Mouse (Mus musculus) midbrain, embryonic 13.5 days (tissue): Measurements from ENCODE around the gene Plekhg3. TPM values are rescaled to one million over a fixed set of nuclear protein-coding genes. Genes with fewer than 3 reads are reported as not detected.

Experiments used
- ATAC-seq: fragments of 200-750 bp; cut with Nextera tagmentation; 2 replicates; pipeline ENCODE4 v1.8.0; 2017; ENCODE audit warnings: mild to moderate bottlenecking, moderate TSS enrichment, moderate library complexity
- H3K27ac ChIP-seq: fragments of 300-500 bp; sonication (generic); 2 replicates; pipeline ENCODE4 v1.5.1; 2015; ENCODE audit warnings: inconsistent platforms, mild to moderate bottlenecking, moderate library complexity
- H3K27me3 ChIP-seq: fragments of 300-500 bp; sonication (generic); 2 replicates; pipeline ENCODE4 v1.6.1; 2015; ENCODE audit warnings: mild to moderate bottlenecking, inconsistent platforms
- H3K36me3 ChIP-seq: fragments of 300-500 bp; sonication (generic); 2 replicates; pipeline ENCODE4 v1.6.1; 2015; ENCODE audit warnings: mild to moderate bottlenecking, inconsistent platforms
- H3K4me1 ChIP-seq: fragments of 300-500 bp; sonication (generic); replicated peaks from 2 replicates; pipeline ENCODE4 v1.6.1; 2015; ENCODE audit warnings: inconsistent platforms
- H3K4me2 ChIP-seq: fragments of 300-500 bp; sonication (generic); replicated peaks from 2 replicates; pipeline ENCODE4 v1.6.1; 2015; ENCODE audit warnings: moderate library complexity, mild to moderate bottlenecking, inconsistent platforms
- H3K4me3 ChIP-seq: fragments of 300-500 bp; sonication (generic); replicated peaks from 2 replicates; pipeline ENCODE4 v1.5.1; 2015; ENCODE audit warnings: mild to moderate bottlenecking, inconsistent platforms
- H3K9ac ChIP-seq: fragments of 300-500 bp; sonication (generic); replicated peaks from 2 replicates; pipeline ENCODE4 v1.6.1; 2015; ENCODE audit warnings: mild to moderate bottlenecking, inconsistent platforms
- H3K9me3 ChIP-seq: fragments of 300-500 bp; sonication (generic); 2 replicates; pipeline ENCODE4 v1.6.1; 2016; ENCODE audit warnings: mild to moderate bottlenecking, inconsistent platforms
- WGBS: fragments of 180-500 bp; shearing (Covaris S2); methylation state at CpG from one replicate; pipeline ENCODE4 v1.1.7; 2015; 5-methylcytosine and 5-hydroxymethylcytosine counted together
- polyA plus RNA-seq: library from polyadenylated mRNA; unstranded; fragments of >200 nt; fragmentation: Nextera tagmentation; extraction: Ambion mirVana; gene quantifications from 2 replicates; pipeline ENCODE4 v1.2.1, GENCODE M21; 2015

The Plekhg3 gene
- polyA plus RNA-seq, 1 experiment from 2014 or later = 0.78 TPM

DNA sequence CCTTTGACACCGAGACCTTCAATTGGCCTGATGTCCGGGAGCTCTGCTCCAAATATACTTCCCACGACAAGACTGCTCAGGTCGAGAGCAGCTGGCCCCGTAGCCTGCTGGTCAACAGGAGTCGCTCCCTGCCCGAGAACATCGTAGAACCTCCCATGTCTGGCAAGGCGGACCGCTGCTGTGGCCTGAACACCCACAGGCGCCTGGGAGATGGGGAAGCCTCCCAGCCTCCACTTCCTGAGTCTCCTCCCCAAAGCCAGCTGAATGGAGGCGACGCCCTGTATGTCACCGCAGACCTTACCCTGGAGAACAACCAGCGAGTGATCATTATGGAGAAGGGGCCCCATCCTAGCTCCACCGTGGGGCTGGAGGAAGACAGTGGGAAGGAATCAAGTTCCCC, 47.2 kb downstream of the Plekhg3 start:
- Histone ChIP-seq H3K27me3 (no peaks in the 10 kb centered on the region), H3K9me3 (no peaks in the 10 kb centered on the region), H3K36me3 (no peaks in the 10 kb centered on the region), H3K4me1 (peaks cover 3% of the 10 kb centered on the region; the same call in 1 of the 2 replicates), H3K4me3 (no peak overlapping the region), H3K9ac (no peak overlapping the region), H3K27ac (no peak overlapping the region), H3K4me2 (no peak overlapping the region)
- no peak for ATAC-seq
- 95% methylated on average over 16 of the region's 16 CpGs for WGBS

DNA sequence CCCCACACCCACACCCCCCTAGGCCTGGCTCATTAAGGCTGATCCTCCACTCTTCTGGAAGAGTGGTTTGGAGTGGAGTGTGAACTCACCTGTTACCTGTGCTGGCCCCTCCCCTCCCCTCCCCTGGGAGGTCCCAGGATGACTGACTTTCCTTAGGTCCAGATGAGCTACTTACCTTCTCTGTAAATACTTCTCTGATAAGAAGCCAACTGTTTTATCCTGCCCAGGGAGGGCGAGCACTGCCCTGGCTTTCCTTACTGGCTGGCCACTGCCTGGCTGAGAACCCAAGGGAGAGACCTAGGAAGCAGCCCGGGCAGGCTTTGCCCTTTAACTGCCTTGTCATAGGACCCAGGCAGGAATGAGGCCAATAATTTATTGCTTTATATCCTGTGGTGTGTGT, 47.8 kb downstream of the Plekhg3 start:
- Histone ChIP-seq H3K27me3 (no peaks in the 10 kb centered on the region), H3K9me3 (no peaks in the 10 kb centered on the region), H3K4me2 (no peak overlapping the region), H3K36me3 (no peaks in the 10 kb centered on the region), H3K4me1 (peaks cover 7% of the 10 kb centered on the region; the same call in 1 of the 2 replicates), H3K4me3 (no peak overlapping the region), H3K9ac (no peak overlapping the region), H3K27ac (no peak overlapping the region)
- no peak for ATAC-seq
- WGBS = 94% methylated on average over 2 of the region's 2 CpGs

DNA sequence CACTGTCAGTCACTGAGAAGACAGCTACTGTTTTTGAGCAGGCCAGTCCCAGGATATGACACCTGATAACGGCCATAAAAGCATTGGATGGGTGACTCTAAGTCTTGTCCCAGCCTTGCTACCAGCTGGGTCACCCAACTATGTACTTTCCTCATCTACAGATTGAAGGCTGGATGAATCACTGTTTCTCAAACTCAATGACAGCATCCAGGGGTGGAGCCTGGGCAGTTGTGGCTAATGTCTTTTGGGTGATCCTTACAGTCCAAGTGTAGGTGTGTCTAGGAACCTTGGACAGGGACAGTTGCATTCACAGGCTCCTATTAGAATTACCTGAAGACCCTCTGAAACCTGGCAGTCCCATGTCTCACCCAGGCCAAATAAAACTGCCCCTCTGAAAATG, 49.1 kb downstream of the Plekhg3 start:
- H3K9ac ChIP-seq = no peak overlapping the region
- no peaks in the 10 kb centered on the region for H3K36me3 ChIP-seq
- H3K4me2 ChIP-seq = no peak overlapping the region
- no peaks in the 10 kb centered on the region for H3K27me3 ChIP-seq
- H3K27ac ChIP-seq = no peak overlapping the region
- no peak overlapping the region for H3K4me3 ChIP-seq
- H3K4me1 ChIP-seq = peaks cover 7% of the 10 kb centered on the region; the same call in 1 of the 2 replicates
- no peaks in the 10 kb centered on the region for H3K9me3 ChIP-seq
- 71% methylated on average over 1 of the region's 1 CpGs for WGBS
- ATAC-seq = no peak

DNA sequence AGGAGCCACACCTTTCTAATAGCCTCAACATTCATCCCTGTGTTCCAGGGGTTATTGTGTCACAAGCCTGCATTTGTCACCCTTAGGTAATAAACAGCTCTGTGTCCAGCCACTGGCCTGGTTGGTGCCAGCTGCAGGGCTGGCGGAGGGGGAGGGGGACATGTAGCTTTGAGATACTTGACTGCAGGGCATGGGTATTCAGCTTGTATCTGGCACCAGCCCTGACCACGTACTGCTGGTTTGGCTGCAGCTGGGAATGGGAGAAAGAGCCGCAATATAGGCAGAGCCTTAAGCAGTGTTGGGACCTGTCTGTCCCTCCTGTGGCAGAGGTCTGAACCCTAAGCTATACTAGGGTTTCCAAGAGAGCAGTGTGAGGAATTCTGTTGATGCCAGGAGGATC, 51.4 kb downstream of the Plekhg3 start:
- 91% methylated on average over 3 of the region's 3 CpGs for WGBS
- Histone ChIP-seq H3K4me3 (no peak overlapping the region), H3K4me2 (no peak overlapping the region), H3K27me3 (no peaks in the 10 kb centered on the region), H3K27ac (no peak overlapping the region), H3K36me3 (no peaks in the 10 kb centered on the region), H3K9ac (no peak overlapping the region), H3K9me3 (no peaks in the 10 kb centered on the region), H3K4me1 (peaks cover 7% of the 10 kb centered on the region; the same call in 1 of the 2 replicates)
- no peak for ATAC-seq

DNA sequence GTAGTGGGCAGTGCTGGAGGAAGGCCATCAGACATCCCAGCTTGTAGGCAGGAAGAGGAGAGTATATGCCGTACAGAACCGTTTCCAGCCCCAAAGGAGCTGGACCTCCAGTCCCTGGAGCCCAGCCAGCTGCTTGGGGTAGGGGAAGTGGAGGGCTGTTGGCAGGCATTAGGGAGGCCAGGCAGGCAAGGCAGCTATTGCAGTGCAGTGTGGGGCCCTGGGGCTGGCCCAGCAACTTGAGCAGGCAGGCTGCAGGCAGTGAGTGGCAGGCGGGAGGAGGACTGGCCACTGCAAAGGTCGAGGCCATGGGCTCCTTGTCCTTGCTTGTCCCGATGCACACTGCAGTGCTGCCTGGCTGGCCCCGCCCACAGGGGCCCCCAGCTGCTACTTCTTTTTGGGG, 52.1 kb downstream of the Plekhg3 start:
- peak; percentile 62; the same call in 1 of the 2 replicates for ATAC-seq
- no peaks in the 10 kb centered on the region for H3K27me3 ChIP-seq
- H3K27ac ChIP-seq = no peak overlapping the region
- no peak overlapping the region for H3K4me3 ChIP-seq
- H3K9me3 ChIP-seq = no peaks in the 10 kb centered on the region
- WGBS = 32% methylated on average over 6 of the region's 6 CpGs
- no peak overlapping the region for H3K9ac ChIP-seq
- H3K36me3 ChIP-seq = no peaks in the 10 kb centered on the region
- peaks cover 7% of the 10 kb centered on the region; the same call in 1 of the 2 replicates for H3K4me1 ChIP-seq
- no peak overlapping the region for H3K4me2 ChIP-seq

DNA sequence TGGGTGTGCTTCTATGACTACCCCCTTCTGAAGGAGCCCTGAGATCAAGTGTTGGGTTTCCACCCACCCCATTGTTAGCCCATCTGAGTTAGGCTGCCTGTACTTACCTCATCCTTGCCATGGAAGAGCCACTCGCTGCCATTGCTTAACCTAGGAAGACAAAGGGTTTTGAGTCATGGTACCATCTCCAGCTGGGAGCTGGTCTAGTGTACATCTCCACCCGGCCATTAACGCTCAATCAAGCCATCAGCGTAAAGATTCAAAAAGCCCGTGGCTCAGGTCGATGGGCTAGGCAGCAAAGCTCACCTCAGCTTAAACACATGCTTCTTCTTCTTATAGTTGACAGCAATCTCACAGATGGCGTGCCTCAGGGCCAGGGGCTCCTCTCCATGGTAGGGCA, 52.8 kb downstream of the Plekhg3 start:
- Histone ChIP-seq H3K36me3 (no peaks in the 10 kb centered on the region), H3K4me2 (no peak overlapping the region), H3K4me3 (no peak overlapping the region), H3K27ac (no peak overlapping the region), H3K4me1 (peaks cover 7% of the 10 kb centered on the region; the same call in 1 of the 2 replicates), H3K9me3 (no peaks in the 10 kb centered on the region), H3K27me3 (no peaks in the 10 kb centered on the region), H3K9ac (no peak overlapping the region)
- WGBS = 88% methylated on average over 7 of the region's 7 CpGs
- no peak for ATAC-seq

DNA sequence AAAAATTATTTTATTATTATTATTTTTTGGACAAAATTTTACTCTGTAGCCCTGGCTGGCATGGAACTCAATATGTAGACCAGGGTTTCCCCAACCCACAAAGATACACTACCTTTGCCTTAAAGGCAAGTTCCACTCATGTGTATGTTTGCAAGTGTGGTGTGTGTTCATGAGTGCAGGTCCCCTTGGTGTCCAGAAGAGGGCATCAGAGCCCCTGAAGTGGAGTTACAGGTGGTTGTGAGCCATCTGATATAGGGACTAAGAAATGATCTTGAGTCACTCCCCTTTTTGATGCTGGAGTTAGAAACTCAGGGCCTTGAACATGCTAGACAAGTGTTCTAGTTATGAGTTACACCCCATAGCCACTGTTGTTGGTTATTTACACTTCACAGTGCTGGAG, 54.3 kb downstream of the Plekhg3 start:
- ATAC-seq = no peak
- H3K36me3 ChIP-seq = no peaks in the 10 kb centered on the region

DNA sequence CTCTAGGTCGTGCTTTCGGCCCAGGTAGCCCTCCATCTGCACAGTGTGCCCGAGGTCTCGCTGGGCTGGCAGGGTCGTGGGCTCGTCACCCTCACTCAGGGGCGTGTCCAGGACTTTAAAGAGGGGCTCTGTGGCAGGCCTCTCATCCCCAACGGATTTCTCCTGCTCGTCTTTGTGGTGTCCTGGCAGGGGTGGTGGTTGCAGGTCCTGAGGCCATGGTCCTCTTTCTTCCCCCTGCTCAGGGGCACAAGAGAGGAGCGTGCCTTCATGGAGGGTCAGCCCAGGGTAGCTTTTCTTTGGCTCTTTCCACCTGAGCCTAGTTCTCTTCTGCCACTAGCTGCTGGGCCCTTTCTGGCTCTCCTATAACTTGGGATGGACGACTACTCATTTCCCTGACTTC, 56.7 kb downstream of the Plekhg3 start:
- ATAC-seq = no peak
- Histone ChIP-seq H3K36me3 (no peaks in the 10 kb centered on the region), H3K27ac (no peak overlapping the region), H3K9ac (no peak overlapping the region), H3K27me3 (no peaks in the 10 kb centered on the region), H3K4me2 (no peak overlapping the region), H3K4me3 (no peak overlapping the region), H3K4me1 (peaks cover 7% of the 10 kb centered on the region; the same call in 1 of the 2 replicates), H3K9me3 (no peaks in the 10 kb centered on the region)
- WGBS = 67% methylated on average over 11 of the region's 11 CpGs

More for the DNA sequence above, 54.3 kb downstream of the Plekhg3 start:
- no peaks in the 10 kb centered on the region for H3K9me3 ChIP-seq
- H3K4me1 ChIP-seq = peaks cover 7% of the 10 kb centered on the region; the same call in 1 of the 2 replicates
- no peak overlapping the region for H3K4me2 ChIP-seq
- no peak overlapping the region for H3K9ac ChIP-seq
- no peak overlapping the region for H3K4me3 ChIP-seq
- no peak overlapping the region for H3K27ac ChIP-seq
- H3K27me3 ChIP-seq = no peaks in the 10 kb centered on the region

DNA sequence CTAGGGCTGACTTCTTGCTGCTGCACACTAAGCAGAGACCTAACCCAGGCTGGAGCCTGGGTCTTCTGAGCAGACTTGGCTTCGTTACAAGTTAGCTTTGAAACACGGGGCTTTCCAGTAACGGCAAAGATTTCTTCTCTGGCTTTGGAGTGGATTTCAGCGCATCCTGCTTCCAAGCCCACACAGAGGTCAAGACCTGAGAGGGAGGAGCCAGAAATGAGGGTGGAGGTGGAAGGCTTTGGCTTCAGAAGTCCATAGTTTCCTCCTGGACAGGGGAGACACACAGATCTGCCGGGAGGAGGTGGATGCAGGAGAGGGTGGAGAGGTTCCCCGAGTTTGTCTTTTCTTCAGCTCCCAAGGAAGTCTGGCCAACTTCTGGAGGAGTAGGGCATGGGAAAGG, 58.8 kb downstream of the Plekhg3 start:
- H3K9ac ChIP-seq = no peak overlapping the region
- no peaks in the 10 kb centered on the region; the same call in 1 of the 2 replicates for H3K27me3 ChIP-seq
- no peak overlapping the region for H3K27ac ChIP-seq
- no peak overlapping the region for H3K4me2 ChIP-seq
- no peaks in the 10 kb centered on the region for H3K36me3 ChIP-seq
- peaks cover 11% of the 10 kb centered on the region for H3K4me1 ChIP-seq
- no peak for ATAC-seq
- no peaks in the 10 kb centered on the region for H3K9me3 ChIP-seq
- WGBS = 81% methylated on average over 6 of the region's 6 CpGs
- no peak overlapping the region for H3K4me3 ChIP-seq

DNA sequence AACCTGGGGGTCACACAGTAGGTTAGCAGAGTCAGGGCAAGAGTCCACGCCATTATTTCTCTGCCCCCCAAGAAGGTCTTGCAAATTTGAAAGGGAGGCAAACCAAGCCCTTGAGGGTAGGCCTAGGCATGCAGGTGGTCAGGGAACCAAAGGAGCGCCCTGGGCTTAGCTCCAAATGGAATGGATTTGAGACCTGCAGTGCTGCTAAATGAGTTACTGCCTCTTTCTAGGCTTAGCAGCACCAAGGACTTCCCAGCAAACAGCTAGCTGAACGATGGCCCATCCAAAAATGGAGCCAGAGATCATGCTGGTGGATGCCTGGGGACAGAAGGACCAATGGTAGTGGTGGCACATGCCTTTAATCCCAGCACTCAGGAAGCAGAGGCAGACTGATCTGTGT, 60.3 kb downstream of the Plekhg3 start:
- no peak for ATAC-seq
- no peak overlapping the region for H3K27ac ChIP-seq
- no peak overlapping the region for H3K4me2 ChIP-seq

DNA sequence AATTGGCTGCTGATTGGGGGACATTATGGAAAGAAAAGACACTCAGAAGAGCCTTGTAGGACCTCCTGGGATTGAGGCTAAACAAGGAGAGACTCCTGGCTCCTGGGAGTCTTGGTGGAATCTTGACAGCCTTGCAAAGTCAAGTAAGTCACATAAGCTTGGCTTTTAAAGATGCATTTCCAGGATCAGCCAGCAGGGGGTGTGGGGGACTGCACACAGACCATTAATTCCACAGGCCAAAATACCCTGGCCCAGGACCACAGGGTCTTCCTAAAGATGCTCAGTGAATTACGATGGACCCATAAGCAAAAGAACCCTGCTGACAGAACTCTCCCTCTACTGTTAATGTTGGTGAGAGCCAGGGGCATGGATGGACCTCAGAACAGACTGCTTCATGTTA, 61.5 kb downstream of the Plekhg3 start:
- H3K4me2 ChIP-seq = no peak overlapping the region
- H3K9me3 ChIP-seq = no peaks in the 10 kb centered on the region
- H3K4me3 ChIP-seq = no peak overlapping the region
- peaks cover 11% of the 10 kb centered on the region for H3K4me1 ChIP-seq
- WGBS = 50% methylated on average over 1 of the region's 1 CpGs
- H3K36me3 ChIP-seq = no peaks in the 10 kb centered on the region
- H3K27me3 ChIP-seq = no peaks in the 10 kb centered on the region; the same call in 1 of the 2 replicates
- H3K27ac ChIP-seq = no peak overlapping the region
- no peak overlapping the region for H3K9ac ChIP-seq
- ATAC-seq = no peak

More for the DNA sequence above, 60.3 kb downstream of the Plekhg3 start:
- Histone ChIP-seq H3K27me3 (no peaks in the 10 kb centered on the region; the same call in 1 of the 2 replicates), H3K9me3 (no peaks in the 10 kb centered on the region), H3K4me1 (peaks cover 11% of the 10 kb centered on the region), H3K4me3 (no peak overlapping the region), H3K36me3 (no peaks in the 10 kb centered on the region), H3K9ac (no peak overlapping the region)
- 69% methylated on average over 3 of the region's 3 CpGs for WGBS

DNA sequence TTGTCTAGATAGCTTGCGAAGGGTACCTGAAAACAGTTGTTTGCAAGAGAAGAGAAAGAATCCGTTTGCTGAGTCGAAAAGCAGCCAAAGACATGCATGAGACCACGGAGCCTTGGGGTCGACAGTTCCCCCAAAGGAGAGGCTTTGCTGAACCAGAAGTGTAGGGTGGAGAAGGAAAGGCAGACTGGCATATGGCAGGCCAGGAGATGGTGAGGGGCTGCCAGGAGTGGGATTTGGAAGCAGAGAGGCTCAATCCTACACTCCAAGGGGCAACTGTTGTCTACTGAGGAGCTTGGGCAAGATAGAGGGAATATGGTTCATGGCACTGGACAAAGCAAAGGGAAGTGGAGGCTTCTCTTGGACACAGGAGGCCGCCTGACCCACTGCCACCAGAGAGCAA, 62.6 kb downstream of the Plekhg3 start:
- Histone ChIP-seq H3K9ac (no peak overlapping the region), H3K4me1 (peaks cover 11% of the 10 kb centered on the region), H3K9me3 (no peaks in the 10 kb centered on the region), H3K4me3 (no peak overlapping the region), H3K27ac (no peak overlapping the region), H3K36me3 (no peaks in the 10 kb centered on the region), H3K4me2 (no peak overlapping the region), H3K27me3 (no peaks in the 10 kb centered on the region; the same call in 1 of the 2 replicates)
- ATAC-seq = no peak
- 84% methylated on average over 6 of the region's 6 CpGs for WGBS

DNA sequence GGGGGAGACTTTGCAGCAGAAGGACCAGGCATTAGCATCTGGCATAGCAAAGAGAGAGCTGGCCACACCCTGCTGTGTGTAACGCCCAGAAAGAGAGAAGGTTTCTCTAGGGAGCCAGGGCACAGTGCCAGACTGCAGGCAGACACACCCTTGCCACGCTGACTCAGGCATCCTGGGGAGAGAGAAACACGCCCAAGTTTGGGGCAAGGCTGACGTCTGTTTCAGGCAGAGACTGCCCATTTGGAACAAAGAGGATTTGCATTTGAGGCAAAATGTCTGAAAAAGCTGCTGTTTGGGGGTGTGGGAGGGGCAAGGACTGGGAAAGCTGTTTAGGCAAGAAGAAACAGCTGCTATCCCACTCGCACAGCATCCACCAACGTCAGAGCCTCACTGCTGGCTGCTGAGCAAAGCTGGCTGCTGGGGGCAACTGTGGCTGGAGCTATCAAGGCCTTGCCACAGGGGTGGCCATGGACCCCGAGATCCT, 63.2 kb downstream of the Plekhg3 start:
- H3K9ac ChIP-seq = no peak overlapping the region
- no peak overlapping the region for H3K4me3 ChIP-seq
- peak; percentile 61; the same call in 1 of the 2 replicates for ATAC-seq
- no peak overlapping the region for H3K4me2 ChIP-seq
- no peak overlapping the region for H3K27ac ChIP-seq
- 6% methylated on average over 7 of the region's 7 CpGs for WGBS
- H3K36me3 ChIP-seq = no peaks in the 10 kb centered on the region
- peaks cover 11% of the 10 kb centered on the region for H3K4me1 ChIP-seq
- H3K27me3 ChIP-seq = no peaks in the 10 kb centered on the region; the same call in 1 of the 2 replicates
- no peaks in the 10 kb centered on the region for H3K9me3 ChIP-seq
